Mouse (Mus musculus): ENCODE data around the gene Slc20a1.

Gene Slc20a1

DNA sequence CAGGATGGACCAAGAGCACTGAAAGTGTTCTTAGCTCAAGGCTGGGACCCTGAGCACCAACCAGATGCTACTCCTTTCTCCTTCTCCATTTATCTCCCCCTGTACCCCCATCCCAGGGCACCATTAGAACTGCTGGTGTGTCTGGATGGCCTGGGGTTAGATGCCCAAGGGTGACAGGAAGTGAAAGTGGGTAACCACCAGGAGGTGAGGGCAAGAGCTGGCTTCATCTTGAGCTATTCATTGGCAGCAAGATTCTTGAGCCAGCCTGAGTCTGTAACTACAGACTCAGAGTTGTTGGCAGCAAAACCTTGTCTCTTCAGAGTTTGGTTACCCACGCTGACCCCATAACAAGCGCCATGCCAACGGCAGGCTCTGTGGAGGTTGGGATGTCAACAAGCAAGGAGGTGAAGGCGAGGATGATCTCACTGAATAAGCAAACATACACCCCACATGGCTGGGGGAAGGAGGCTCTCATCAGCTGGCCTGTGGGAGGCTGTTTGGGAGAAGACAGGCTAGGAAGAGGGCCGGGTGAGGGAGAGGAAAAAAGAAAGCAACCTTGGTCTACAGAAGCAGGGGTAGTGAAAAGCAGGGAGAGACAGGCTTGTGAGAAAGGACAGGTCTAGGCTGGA lies 12.2 kb upstream of the Slc20a1 start:
- DNase-seq (ENCODE audit: low spot score): no peak

DNA sequence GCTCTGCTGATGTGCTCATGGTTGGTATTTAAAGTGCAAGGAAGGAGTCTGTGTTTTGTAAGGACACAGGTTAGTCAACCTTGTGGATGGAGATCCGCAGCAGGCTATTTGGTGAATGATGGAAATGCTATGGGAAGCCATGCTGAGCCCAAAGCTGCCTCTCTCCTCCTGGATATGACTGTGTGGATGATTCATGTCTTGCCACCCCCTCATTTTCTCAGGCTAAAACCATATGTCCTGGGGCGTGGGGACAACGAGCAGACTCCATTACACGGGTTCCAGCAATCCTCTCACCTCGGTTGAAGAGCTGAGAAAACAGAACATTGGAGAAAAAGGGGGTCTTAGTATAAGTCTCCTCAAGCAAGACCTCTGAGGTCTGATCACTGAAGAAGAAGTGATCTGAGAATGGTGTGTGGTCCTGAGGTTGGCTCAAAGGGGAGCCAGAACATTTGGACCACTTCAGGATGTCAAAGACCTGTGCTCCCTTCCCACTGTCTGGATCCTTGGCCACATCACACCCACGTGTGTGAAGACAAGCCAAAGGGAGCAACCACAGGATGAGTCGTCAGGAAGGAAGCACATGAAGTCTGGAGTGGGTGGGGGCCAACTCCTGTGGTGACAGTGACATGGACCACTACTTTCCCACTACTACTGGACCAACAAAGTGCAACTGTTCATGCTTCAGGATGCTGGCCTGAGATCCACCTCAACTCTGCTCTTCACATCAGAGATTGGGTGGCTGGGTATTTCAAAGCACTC lies 6.0 kb upstream of the Slc20a1 start:
- DNase-seq (ENCODE audit: low spot score): no peak

DNA sequence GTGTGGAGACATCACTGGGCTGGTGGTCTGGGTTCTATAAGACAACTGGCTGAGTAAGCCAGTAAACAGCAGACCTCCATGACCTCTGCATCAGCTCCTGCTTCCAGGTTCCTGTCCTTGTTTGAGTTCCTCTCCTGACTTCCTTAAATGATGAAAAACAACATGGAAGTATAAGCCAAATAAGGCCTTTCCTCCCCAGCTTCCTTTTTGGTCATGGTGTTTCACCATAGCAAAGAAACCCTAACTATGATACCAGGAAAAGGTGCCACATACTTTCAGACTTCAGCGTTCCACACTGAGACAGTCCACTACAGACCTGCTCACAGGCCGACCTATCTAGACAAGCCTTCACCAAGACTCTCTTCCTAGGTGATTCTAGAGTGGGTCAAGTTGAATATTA lies 2.2 kb upstream of the Slc20a1 start:
- no peak for DNase-seq (ENCODE audit: low spot score)

DNA sequence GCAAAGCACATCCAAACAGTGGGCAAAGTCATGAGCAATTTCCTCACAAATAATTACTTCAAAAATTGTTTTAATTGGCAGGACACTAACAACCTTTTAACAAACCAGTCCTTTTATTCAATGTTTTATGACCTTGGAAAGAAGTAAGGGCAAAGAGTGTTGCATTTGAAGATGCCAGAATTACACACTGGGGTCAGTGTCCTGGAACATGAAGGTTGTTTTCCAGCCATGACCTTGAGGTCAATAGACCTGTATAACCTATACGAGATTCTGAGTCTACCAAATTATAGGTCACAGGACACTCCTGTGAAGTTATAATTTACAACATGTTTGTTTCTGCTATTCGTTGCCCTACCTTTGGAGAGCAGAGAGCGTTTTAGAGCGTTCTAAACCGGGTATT lies 1.4 kb upstream of the Slc20a1 start:
- DNase-seq (ENCODE audit: low spot score): no peak

DNA sequence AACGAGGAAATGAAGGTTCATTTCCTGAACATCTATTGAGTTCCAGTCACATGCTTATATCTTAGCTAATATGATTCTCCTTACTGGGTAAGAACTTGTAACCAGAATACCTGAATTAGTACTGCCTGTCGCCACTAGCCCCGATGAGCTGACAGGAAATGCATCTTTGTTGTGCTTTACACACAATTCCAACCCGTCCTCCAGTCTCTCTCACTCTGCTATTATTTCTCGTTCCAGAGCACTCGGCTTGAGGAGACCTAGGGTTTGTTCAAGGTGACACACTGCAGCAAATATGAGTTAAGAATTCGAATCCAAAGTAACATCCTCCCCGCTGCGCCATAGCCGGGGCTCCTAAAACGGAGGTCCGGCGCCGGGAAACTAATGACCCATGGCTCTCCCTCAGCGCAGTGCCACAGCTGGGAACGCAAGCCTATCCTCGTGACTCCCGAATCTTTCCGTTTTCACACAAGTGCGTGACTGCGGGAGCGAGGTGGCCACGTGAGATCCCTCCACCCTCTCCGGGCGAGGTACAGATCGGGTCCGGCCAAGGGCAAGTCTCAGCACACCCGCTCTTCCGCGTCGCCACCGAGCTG lies 625 bp upstream of the Slc20a1 start:
- no peak for DNase-seq (ENCODE audit: low spot score)

DNA sequence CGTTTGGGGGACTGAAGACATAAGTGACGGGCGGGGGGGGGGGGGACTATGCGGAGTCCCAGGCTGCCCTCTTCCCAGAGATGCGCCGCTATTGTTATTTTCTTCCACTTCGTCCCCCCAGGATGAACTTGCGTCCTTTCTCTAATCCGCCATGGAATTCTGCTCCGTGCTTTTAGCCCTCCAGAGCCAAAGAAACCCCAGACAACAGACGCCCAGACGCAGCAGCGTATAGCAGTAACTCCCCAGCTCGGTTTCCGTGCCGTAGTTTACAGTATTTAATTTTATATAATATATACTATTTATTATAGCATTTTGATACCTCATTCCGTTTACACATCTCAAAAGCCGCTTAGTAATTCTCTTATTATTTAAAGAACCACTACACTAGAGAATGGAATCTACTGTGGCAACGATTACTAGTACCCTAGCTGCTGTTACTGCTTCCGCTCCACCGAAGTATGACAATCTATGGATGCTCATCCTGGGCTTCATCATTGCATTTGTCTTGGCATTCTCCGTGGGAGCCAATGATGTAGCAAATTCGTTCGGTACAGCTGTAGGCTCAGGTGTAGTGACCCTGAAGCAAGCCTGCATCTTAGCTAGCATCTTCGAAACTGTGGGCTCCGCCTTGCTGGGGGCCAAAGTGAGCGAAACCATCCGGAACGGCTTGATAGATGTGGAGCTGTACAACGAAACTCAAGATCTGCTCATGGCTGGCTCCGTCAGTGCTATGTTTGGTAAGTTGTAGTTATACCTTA lies 943 bp downstream of the Slc20a1 start:
- DNase-seq (ENCODE audit: low spot score): no peak

DNA sequence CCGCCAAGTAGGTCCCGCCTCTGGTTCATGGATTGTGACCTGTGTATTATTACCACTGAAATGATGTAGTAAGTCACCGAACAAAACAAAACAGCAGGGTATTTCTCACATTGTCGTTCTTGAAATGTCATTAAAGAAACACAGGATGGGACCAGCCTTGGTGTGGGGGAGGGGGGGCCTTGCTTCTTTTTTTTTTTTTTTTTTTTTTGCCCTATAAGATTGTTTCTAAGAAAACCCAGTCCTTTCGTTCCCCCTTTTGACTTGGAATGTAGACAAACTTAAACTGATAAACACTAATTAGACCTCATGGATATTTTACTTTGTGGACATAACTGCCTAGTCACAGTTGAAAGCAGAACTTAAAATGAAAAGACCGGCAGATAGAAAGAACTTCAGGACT lies 6.4 kb downstream of the Slc20a1 start:
- no peak for DNase-seq (ENCODE audit: low spot score)

DNA sequence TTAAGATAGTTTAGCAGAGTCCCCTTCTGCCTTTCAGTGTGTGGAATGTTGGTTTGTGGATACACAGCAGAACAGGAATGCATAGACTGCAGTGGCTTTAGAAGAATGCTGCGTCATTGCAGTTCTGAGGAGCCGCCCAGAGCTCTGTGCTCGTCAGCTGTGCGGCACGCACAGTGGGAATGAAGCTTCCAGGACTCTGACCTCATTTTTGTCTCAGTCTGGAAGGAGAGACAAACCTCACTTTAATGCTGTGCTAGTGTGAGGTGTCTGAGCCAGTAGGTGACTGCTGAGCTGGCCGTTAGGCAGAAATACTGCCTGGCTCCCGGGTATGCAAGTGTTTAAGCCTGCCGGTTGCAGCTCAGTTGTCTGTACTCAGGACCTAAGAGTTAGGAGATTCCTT lies 8.3 kb downstream of the Slc20a1 start:
- DNase-seq (ENCODE audit: low spot score): no peak

DNA sequence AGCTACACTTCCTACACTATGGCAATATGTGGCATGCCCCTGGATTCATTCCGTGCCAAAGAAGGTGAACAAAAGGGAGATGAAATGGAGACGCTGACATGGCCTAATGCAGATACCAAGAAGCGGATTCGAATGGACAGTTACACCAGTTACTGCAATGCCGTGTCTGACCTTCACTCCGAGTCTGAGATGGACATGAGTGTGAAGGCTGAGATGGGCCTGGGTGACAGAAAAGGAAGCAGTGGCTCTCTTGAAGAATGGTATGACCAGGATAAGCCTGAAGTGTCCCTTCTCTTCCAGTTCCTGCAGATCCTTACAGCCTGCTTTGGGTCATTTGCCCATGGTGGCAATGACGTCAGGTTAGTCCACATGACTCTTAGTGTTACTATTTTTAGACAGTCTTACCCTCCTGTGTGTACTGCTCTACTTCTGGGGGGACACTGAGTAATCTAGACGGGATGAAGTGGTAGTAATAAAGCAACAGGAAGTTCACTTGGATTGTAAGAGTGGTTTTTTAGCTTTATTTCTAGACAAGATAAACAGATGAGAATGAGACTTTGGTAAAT lies 9.7 kb downstream of the Slc20a1 start:
- DNase-seq (ENCODE audit: low spot score): no peak

DNA sequence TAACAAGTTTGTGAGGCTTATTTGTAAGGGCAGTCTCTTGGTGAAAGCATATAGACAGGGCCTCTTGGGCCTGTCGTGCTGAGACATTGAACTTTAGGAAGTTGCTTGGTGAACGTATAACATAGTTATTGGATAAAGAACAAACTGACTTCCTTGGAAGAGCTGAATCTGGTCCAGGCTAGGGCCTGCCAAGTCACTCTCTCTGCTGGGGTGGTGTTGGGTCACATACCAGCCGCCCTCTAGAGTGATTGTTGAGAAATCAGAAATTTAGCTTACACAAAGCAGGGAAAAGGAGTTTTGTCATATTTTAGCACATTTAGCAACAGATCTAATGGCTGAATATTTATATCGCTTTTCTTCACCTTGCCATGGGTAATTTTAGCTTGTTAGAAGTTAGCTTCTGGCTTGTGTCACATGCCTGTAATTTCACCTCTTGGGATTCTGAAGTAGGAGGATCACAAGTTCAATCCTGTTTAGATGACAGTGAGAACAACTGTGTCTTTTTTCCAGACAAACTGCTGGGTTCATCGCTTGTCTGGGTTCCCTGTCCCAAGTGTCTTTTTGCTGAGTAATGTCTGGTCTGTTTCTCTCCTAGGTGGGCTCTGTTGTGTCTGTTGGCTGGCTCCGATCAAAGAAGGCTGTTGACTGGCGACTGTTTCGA lies 11.7 kb downstream of the Slc20a1 start:
- DNase-seq (ENCODE audit: low spot score): peak; percentile 86

DNA sequence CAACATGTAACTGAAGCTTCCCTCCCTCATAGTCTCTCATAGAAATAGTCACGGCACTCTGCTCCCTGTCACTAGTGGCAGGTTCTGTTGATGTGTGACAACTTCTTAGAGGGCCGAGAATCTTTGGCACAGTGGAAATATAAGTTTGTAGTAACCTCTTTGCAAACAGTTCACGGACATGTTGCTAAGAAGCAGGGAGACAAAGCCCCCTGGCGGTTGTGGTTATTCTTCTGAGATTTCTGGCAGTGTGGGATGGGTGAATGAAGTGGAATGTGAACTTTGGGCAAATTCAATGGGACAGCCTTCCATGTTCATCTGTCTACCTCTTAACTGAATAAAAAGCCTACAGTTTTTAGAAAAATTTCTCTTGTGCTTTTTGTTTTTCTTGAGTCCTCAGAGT lies 12.7 kb downstream of the Slc20a1 start:
- no peak for DNase-seq (ENCODE audit: low spot score)

DNA sequence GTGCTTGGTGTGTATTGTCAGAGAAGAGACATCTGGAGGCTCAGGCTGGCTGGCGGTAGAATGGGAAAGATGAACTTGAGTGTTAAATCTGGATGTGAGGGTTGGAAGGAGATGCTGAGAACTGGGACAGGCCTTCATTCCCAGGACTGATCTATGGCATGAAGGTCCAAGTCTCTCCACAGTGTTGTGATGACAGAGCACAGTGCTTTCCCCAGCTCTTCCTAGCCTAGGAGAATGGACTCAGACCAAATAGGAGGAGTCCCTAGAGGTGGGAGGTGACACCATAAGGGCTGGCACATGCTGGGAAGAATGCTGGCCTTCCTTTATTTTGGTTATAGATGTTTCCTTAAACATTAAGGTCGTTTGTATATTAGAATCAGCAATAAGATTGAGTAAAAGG lies 13.4 kb downstream of the Slc20a1 start:
- DNase-seq (ENCODE audit: low spot score): no peak

DNA sequence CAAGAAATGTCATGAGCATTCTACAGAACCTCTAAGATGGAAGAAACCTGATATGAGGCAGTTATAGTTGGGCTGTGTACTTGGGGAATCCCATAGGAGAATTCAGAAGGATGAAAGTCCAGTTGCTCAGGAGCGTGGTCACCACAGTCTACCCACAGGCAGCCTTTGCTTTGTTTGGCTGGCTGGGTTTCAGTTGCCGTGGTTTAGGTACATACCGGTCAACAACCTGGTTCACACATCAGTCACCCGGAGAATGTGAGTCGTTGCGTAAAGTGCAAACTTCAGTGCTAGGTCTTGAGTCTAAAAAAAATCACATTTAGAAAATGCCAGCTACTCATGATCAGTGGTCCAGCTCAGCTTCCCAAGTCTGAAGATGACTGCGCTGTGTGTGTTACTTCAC lies 14.0 kb downstream of the Slc20a1 start:
- no peak for DNase-seq (ENCODE audit: low spot score)

DNA sequence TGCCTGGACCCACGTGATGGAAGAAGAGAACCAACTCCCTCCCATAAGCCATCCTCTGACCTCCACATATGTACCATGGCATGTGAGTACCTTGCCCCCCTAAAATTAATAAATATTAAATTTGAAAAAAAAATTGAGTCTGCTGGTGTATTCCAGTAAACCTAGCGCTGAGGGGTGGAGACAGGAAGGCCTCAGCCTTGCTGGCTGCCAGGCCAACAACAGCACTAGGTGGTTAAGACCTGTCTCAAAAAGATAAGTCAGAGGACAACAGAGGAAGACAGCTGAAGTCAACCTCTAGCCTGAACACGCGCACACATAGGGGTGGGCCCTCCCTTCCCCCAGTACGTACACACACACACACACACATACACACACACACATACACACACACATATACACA lies 16.2 kb downstream of the Slc20a1 start:
- DNase-seq (ENCODE audit: low spot score): no peak

DNA sequence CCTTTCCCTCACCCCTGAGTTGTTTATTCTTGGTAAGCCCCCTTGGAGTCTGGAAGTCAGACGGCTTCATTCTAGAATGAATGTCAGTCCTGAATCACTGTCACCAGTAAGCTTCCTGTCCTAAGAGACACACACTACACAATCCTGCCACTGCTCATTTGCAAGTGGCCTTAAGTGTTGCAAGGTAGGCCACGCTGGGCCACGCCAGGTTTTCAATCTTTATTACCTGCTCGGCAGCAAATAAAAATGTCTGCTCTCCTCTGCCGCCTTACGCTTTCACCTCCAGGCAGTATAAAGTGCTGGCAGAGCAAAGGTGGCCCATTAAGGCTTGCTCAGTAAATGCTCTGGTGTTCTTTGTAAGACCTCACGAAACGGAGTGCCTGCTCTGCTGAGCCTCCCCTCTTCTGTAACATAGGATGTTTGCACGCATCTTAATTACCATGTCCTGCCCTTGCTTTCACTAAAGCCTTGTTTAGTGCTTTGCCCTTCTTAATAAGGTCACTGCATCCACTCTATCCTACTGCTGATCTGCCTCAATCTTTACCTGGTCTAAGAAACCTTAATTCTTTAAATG lies 19.1 kb downstream of the Slc20a1 start:
- DNase-seq (ENCODE audit: low spot score): no peak

DNA sequence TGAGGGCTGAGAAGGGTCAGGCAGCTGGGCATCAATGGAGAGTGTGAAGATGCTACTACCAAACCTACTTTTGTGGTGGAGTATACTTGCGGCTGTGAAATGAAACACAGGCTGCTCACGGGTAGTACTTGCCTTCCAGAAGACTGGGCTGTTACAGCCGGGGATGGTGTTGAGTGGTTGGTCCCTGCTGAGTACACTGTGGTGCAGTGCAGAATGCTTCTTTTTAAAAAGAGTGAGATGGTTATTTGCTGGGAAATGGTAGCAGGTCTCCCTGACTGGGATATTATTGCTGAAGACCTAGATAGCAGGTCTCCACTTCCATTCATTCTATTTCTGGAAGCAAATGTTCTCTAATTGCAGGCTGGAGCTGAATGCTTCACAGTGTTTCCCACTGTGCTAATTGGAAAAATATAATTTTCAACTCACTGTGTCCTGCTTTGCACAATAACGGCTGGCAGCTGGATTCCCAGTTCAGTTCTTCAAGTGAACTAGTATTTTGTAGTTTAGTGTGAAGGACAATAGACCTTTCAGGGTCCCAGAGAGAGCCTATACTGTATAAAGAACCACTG lies 20.1 kb downstream of the Slc20a1 start:
- no peak for DNase-seq (ENCODE audit: low spot score)

DNA sequence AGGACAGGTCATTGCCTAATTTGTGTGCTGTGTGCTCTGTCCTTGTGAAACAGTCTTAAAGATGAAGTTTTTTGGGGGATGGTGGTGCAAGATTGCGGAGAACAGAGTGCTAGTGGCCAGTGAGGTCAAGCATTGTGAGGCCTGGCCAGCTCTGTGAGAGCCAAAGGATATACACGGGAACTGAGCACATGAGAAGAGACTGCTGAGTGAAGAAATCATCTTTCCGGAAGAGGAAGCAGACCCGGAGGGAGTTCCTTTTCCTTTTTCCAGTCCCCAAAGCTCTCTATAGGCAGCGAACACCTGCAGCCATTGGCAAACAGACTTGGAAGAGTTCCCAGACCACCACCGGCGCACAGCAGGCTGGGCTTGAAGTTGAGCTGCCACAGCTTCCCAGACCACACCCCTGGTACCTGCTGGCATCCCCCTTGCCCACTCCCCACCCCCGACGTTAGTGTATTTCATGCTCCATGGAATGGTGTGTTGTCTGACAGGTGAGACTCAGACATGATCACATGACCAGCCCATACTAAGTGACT lies 22.6 kb downstream of the Slc20a1 start:
- DNase-seq (ENCODE audit: low spot score): no peak

DNA sequence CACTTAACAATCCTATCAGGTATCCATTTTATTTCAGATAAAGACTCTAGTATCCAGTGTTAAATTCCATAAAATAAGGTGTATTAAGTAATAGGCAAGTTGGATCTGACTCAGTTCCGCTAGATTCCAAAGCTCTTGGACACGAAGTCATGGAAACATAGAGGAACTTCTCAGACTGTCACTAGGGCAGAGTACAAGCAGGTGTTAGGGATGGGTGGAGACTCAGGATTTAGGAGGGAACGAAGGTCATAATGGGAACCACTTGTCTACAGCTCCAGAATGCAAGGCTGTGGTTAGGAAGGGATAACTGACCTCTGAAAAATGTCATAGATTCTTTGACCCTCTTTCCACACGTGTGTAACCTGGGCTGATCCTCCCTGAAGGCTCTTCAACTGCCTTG lies 25.6 kb downstream of the Slc20a1 start:
- DNase-seq (ENCODE audit: low spot score): no peak

DNA sequence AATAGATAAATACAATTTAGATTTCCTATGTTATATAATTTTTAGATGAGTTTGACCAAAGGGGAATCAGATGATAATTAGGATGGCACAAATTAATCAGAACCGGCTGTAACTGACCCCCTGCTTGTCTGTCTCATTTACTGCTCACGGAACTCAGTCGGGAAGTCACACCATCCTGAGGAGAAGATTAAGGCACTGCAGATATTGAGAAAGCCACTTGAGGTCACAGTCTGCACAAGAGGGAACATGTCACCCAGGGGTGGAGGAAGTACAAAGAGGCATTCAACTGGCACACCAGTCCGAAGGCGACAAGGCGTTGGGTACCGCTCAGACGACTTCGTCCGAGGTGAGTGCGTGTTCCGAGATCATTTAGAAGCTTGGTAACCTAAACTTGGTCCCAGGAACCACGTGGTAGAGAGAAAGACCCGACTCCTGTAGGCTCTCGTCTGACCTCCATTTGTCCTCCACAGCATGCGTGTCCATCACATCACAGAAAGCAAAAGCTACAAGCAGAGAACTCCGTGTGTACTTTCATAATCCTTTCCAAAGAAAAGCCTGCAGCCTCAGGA lies 26.8 kb downstream of the Slc20a1 start:
- no peak for DNase-seq (ENCODE audit: low spot score)

DNA sequence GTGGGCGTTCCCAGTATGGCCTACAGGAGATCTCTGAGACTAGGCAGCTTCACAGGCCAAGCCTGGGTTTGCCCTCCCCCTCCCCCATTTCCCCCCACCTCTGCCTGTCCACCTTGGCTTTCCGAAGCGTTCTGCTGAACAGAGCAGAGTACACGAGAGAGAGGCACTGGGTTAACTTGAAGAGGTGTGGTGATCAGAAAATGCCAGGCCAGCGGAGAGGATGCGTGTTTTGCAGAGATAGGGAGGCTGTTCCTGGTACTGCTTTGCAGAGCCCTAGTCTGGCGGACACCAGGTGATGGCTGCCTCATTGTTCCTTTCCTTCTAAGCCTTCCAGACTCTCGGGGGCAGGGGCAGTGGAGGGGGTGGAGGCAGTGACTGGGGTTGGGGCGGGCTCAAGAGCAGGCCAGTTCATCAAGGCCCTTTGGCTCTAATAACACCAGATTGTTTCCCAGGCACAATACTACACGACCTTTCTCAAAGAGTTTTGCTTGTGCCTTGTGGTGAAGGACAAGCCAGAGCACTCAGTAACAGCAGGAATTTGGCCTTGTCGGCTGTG lies 27.8 kb downstream of the Slc20a1 start:
- DNase-seq (ENCODE audit: low spot score): no peak
